Mouse (Mus musculus): ENCODE data around the gene Gtsf1.
A peak's percentile ranks its signal among the peaks of the same experiment; 100 is the strongest.
"Not testable (repeated sequence)": the region's sequence is repeated elsewhere in the genome, so short reads cannot be mapped to it uniquely, and the experiment has no call there.

The Gtsf1 gene

GRCm38 (mm10) chr15:103430241-103430640 lies at the start of gene Gtsf1:
Gene Gtsf1, minus strand, starts transcription at chr15:103430470.
- no peak for DNase-seq (ENCODE audit: low spot score)

- no peak for DNase-seq (ENCODE audit: low spot score)
Observed at GRCm38 (mm10) chr15:103479080-103479606, 48.9 kb upstream of the Gtsf1 start.

GRCm38 (mm10) chr15:103473769-103474168 lies 43.5 kb upstream of the Gtsf1 start:
- DNase-seq (ENCODE audit: low spot score) = no peak

- no peak for DNase-seq (ENCODE audit: low spot score)
Observed at GRCm38 (mm10) chr15:103473182-103473581, 42.9 kb upstream of the Gtsf1 start.

- no peak for DNase-seq (ENCODE audit: low spot score)
Observed at GRCm38 (mm10) chr15:103472265-103472664, 42.0 kb upstream of the Gtsf1 start.

GRCm38 (mm10) chr15:103471488-103472194 lies 41.4 kb upstream of the Gtsf1 start:
- no peak for DNase-seq (ENCODE audit: low spot score)

- no peak for DNase-seq (ENCODE audit: low spot score)
Observed at GRCm38 (mm10) chr15:103462539-103463261, 32.4 kb upstream of the Gtsf1 start.

- no peak for DNase-seq (ENCODE audit: low spot score)
Observed at GRCm38 (mm10) chr15:103454449-103454848, 24.2 kb upstream of the Gtsf1 start.

GRCm38 (mm10) chr15:103453551-103454218 lies 23.4 kb upstream of the Gtsf1 start, which contains the start of gene Nckap1l:
Gene Nckap1l, plus strand, starts transcription at chr15:103453794.
- peak; percentile 30 for DNase-seq (ENCODE audit: low spot score)

- no peak for DNase-seq (ENCODE audit: low spot score)
Observed at GRCm38 (mm10) chr15:103448369-103448768, 18.1 kb upstream of the Gtsf1 start, which contains the start of gene Gtsf2. Gene Gtsf2, minus strand, starts transcription at chr15:103448469.

- not testable (repeated sequence) for DNase-seq (ENCODE audit: low spot score)
Observed at GRCm38 (mm10) chr15:103445966-103446365, 15.7 kb upstream of the Gtsf1 start.

GRCm38 (mm10) chr15:103427017-103427416 lies 3.3 kb downstream of the Gtsf1 start:
- DNase-seq (ENCODE audit: low spot score) = no peak

GRCm38 (mm10) chr15:103405586-103405985 lies 24.7 kb downstream of the Gtsf1 start:
- DNase-seq (ENCODE audit: low spot score) = not testable (repeated sequence)

- no peak for DNase-seq (ENCODE audit: low spot score)
Observed at GRCm38 (mm10) chr15:103401361-103401760, 28.9 kb downstream of the Gtsf1 start.

- no peak for DNase-seq (ENCODE audit: low spot score)
Observed at GRCm38 (mm10) chr15:103393577-103393976, 36.7 kb downstream of the Gtsf1 start.

GRCm38 (mm10) chr15:103388556-103389145 lies 41.6 kb downstream of the Gtsf1 start:
- DNase-seq (ENCODE audit: low spot score) = no peak

- DNase-seq (ENCODE audit: low spot score) = no peak
Observed at GRCm38 (mm10) chr15:103383771-103384488, 46.3 kb downstream of the Gtsf1 start.

- DNase-seq (ENCODE audit: low spot score) = no peak
Observed at GRCm38 (mm10) chr15:103382795-103383406, 47.4 kb downstream of the Gtsf1 start.

- no peak for DNase-seq (ENCODE audit: low spot score)
Observed at GRCm38 (mm10) chr15:103382075-103382474, 48.2 kb downstream of the Gtsf1 start.

- no peak for DNase-seq (ENCODE audit: low spot score)
Observed at GRCm38 (mm10) chr15:103378665-103379356, 51.5 kb downstream of the Gtsf1 start.
